Mouse (Mus musculus) cerebellum, adult 11-12 months (tissue): Measurements from ENCODE around the gene Gdf5.
"Not testable (repeated sequence)": the region's sequence is repeated elsewhere in the genome, so short reads cannot be mapped to it uniquely, and the experiment has no call there.

Experiments used
- DNase-seq: peaks from one replicate; pipeline ENCODE4 v3.0.0; 2022

Gdf5 gene

DNA sequence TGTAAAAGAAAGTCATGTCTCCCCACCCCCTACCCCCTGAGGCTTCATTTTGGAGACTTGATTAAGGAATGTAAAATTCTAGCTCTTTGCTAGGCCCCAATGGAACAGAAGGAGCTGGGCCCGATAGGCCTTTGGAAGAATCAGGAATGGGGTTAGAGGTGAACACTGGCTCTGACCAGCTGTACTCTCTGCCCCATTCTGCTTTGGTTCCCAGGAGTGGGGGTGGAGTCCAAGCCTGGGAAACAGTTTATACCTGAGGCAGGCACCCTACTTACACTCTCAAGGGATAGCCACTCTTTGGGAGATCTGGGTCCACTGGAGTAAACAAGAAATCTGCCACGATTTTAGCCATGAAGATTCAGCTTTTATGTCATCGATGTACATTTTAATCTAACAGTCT is 4.5 kb downstream of the Gdf5 start, which contains the start of gene Gm15557:
Gene Gm15557, plus strand, starts transcription at position 48 of the 400 bp plus-strand sequence.
- no peak for DNase-seq

DNA sequence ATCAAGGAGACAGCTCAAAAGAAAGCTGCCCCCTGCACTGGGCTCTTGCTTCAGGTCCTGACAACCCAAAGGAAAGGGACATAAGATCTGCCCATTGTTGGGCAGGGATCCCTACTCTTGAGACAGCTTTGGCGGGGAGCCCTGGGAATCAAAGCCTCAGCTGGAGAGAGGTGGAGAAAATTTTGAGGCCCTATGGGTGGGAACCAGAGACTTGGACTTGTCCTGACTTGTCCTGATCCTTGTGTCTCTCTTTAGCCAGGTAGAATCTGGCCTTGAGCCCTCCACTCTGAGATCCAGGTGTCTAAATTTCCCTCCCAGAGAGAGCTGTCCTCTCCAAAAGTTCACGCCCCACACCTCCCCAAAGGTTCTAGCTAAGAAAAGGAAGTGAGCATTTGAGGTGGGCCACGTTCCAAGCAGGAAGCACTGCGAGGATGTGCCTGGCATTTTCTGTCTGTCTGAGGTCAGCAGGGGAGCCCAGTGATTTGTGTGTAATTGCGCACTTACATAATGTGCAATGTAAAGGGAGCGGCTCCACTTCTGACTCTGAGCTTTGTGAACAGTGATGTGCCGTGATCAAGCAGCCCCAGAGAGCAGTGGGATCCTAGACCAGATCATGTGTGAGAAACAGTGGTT is 5.2 kb downstream of the Gdf5 start:
- DNase-seq = no peak

- peak; percentile 92 for DNase-seq
Measured at GRCm38 (mm10) chr2:155929531-155930442, 15.4 kb downstream of the Gdf5 start, which contains the start of gene Uqcc1. Uqcc1 (minus strand) TSS chr2:155930310.

DNA sequence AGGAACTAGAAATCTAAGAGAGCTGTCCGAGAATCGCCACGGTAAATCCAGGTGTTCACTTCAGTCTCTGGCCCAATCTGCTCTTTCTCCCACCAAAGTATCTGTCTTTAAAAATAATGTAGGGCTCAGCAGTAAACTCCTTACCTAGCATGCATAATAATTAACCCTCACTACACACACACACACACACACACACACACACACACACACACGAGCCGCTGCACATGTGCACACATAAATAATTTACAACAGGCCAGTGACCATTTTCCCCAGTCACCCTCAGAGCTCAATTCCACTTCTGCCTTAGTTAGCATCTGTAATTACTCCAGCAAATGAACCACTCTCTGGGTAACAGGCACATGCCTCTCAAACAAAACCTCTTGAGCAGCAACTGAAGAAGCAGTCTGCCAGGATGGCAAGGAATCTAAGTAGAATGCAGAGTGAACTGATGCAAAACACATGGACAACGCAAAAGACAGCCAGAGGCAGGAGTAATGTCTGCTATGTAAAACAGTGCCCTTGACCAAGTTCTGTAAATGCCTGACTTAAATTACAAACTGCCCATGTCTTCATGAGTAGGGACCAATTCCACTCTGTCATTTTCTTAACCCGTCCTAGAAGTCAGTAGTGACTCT is 16.3 kb downstream of the Gdf5 start:
- DNase-seq = no peak

DNA sequence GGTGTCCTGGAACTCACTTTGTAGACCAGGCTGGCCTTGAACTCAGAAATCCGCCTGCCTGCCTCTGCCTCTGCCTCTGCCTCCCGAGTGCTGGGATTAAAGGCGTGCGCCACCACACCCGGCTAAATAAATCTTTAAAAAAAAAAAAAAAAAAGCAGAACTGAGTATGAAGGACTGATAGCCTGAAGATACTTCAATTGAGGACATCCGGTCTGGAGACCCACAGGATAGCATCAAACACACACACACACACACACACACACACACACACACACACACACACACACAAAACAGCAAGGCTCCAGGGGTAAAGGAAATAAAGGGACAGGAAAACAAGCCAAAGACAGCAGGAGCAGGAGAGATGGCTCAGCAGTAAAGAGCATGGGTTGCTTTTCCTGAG is 20.0 kb downstream of the Gdf5 start:
- DNase-seq = not testable (repeated sequence)

GRCm38 (mm10) chr2:155923143-155923542 is 22.0 kb downstream of the Gdf5 start:
- DNase-seq = no peak

- DNase-seq = no peak
Measured at GRCm38 (mm10) chr2:155914684-155915083, 30.5 kb downstream of the Gdf5 start.

- no peak for DNase-seq
Measured at GRCm38 (mm10) chr2:155903632-155904008, 41.5 kb downstream of the Gdf5 start.

GRCm38 (mm10) chr2:155902989-155903631 is 42.1 kb downstream of the Gdf5 start:
- DNase-seq = peak; percentile 73

- no peak for DNase-seq
Measured at GRCm38 (mm10) chr2:155895046-155895735, 50.0 kb downstream of the Gdf5 start.

- no peak for DNase-seq
Measured at GRCm38 (mm10) chr2:155894307-155895045, 50.7 kb downstream of the Gdf5 start.
